Mouse (Mus musculus) brain, embryonic 14.5 days (tissue): ENCODE measurements around the gene Ascl3.

Experiments used
- CTCF ChIP-seq: fragments of 200-500 bp; IDR thresholded peaks from 2 replicates; pipeline ENCODE4 v1.5.1; 2012; ENCODE audit warnings: inconsistent platforms, mild to moderate bottlenecking, moderate library complexity, borderline replicate concordance; ENCODE audit not compliant: insufficient read depth, insufficient read length; ENCODE audit errors: extremely low read depth
- POLR2A ChIP-seq: fragments of 200-500 bp; IDR thresholded peaks from 2 replicates; pipeline ENCODE4 v1.6.1; 2012; ENCODE audit warnings: mild to moderate bottlenecking, inconsistent platforms, borderline replicate concordance; ENCODE audit not compliant: poor library complexity, insufficient read depth, insufficient read length, severe bottlenecking; ENCODE audit errors: extremely low read depth

DNA sequence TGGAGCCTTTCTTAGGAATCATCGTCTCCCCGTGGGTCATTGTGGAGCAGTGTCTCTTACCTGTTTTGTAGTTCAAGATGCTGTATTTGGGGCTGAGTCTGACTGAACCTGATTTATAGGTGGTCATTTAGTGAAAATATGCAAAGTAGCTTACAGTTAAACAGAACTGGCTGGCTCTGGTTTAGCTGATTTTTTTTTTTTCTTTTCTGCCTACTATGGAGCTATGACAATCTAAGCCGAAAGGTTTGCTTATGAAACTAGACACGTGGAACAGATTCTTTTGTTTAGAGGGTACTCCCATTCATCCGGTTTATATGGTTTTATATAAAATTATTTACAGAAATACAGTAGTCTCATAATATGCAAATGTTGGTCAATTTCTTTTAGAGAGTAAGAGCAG is at the start of gene Ascl3:
- TF ChIP-seq POLR2A (no peak), CTCF (no peak)
